Mouse (Mus musculus) gastrocnemius, postnatal 4 days (tissue): ENCODE measurements at regions not wholly inside any gene's neighbourhood (a gene's known extent, or its start where the extent isn't known, plus 50 kb on each side); places are given as distances from the start of the nearest gene placed in this dataset.
A peak's percentile ranks its signal among the peaks of the same experiment; 100 is the strongest.

Experiments
- DNase-seq, 2 experiments: peaks; one replicate each; pipeline ENCODE4 v3.0.0; 2021 to 2022; ENCODE audit warnings: low spot score in 2 of 2, mixed read lengths in 2 of 2

- no peak for DNase-seq
Observed at GRCm38 (mm10) chr8:116452806-116453205, 52.0 kb upstream of the Dynlrb2 start.

- no peak for DNase-seq
Observed at GRCm38 (mm10) chr8:116451397-116451796, 53.4 kb upstream of the Dynlrb2 start.

GRCm38 (mm10) chr8:116447452-116447851, 57.3 kb upstream of the Dynlrb2 start:
- DNase-seq: no peak

GRCm38 (mm10) chr8:116442827-116443226, 61.9 kb upstream of the Dynlrb2 start:
- DNase-seq: no peak

- DNase-seq: peak; percentile 56 to 77
Observed at GRCm38 (mm10) chr8:116438895-116439294, 65.9 kb upstream of the Dynlrb2 start.

- no peak for DNase-seq
Observed at GRCm38 (mm10) chr8:116435268-116435980, 69.3 kb upstream of the Dynlrb2 start.

- peak in 1 of 2 experiments; percentile 40 for DNase-seq
Observed at GRCm38 (mm10) chr8:116430051-116430450, 74.7 kb upstream of the Dynlrb2 start.

- DNase-seq: peak in 1 of 2 experiments; percentile 17
Observed at GRCm38 (mm10) chr8:116429649-116430048, 75.1 kb upstream of the Dynlrb2 start.

- no peak for DNase-seq
Observed at GRCm38 (mm10) chr8:116422826-116423225, 81.9 kb upstream of the Dynlrb2 start.

- no peak for DNase-seq
Observed at GRCm38 (mm10) chr8:116412703-116413102, 92.1 kb upstream of the Dynlrb2 start.

- DNase-seq: no peak
Observed at GRCm38 (mm10) chr8:116410041-116410440, 94.7 kb upstream of the Dynlrb2 start.

GRCm38 (mm10) chr8:116409011-116409410, 95.8 kb upstream of the Dynlrb2 start:
- DNase-seq: no peak

GRCm38 (mm10) chr8:116404571-116404970, 100.2 kb upstream of the Dynlrb2 start:
- DNase-seq: no peak

- DNase-seq: no peak
Observed at GRCm38 (mm10) chr8:116403366-116403765, 101.4 kb upstream of the Dynlrb2 start.

- no peak for DNase-seq
Observed at GRCm38 (mm10) chr8:116399452-116399851, 105.3 kb upstream of the Dynlrb2 start.

- DNase-seq: no peak
Observed at GRCm38 (mm10) chr8:116398565-116399205, 106.1 kb upstream of the Dynlrb2 start.

GRCm38 (mm10) chr8:116385193-116385955, 119.4 kb upstream of the Dynlrb2 start:
- DNase-seq: no peak

GRCm38 (mm10) chr8:116384418-116385089, 120.2 kb upstream of the Dynlrb2 start:
- no peak for DNase-seq

GRCm38 (mm10) chr8:116383495-116384417, 121.0 kb upstream of the Dynlrb2 start:
- DNase-seq: peak in 1 of 2 experiments; percentile 43

- peak in 1 of 2 experiments; percentile 48 for DNase-seq
Observed at GRCm38 (mm10) chr8:116383036-116383435, 121.7 kb upstream of the Dynlrb2 start.
